Mouse (Mus musculus) ovary, postnatal 36 days (tissue): ENCODE results near the gene Pqlc2.

Source experiments
- DNase-seq: peaks from one replicate; pipeline ENCODE4 v3.0.0; 2022; ENCODE audit warnings: low spot score, mixed read lengths

Pqlc2 gene

GRCm38 (mm10) chr4:139265783-139266499 lies 44.6 kb downstream of the Pqlc2 start:
- no peak for DNase-seq

GRCm38 (mm10) chr4:139262981-139263380 lies 47.5 kb downstream of the Pqlc2 start:
- no peak for DNase-seq

GRCm38 (mm10) chr4:139259302-139259871 lies 51.1 kb downstream of the Pqlc2 start:
- no peak for DNase-seq

- no peak for DNase-seq
Observed at GRCm38 (mm10) chr4:139258621-139259301, 51.7 kb downstream of the Pqlc2 start.

- DNase-seq: no peak
Observed at GRCm38 (mm10) chr4:139256708-139257107, 53.8 kb downstream of the Pqlc2 start.

GRCm38 (mm10) chr4:139256146-139256545 lies 54.4 kb downstream of the Pqlc2 start:
- no peak for DNase-seq

- DNase-seq: no peak
Observed at GRCm38 (mm10) chr4:139253206-139253605, 57.3 kb downstream of the Pqlc2 start.

GRCm38 (mm10) chr4:139252051-139252760 lies 58.3 kb downstream of the Pqlc2 start:
- DNase-seq: peak; percentile 82

GRCm38 (mm10) chr4:139250886-139251285 lies 59.6 kb downstream of the Pqlc2 start:
- peak; percentile 38 for DNase-seq

GRCm38 (mm10) chr4:139250043-139250442 lies 60.5 kb downstream of the Pqlc2 start:
- no peak for DNase-seq

GRCm38 (mm10) chr4:139248736-139249135 lies 61.8 kb downstream of the Pqlc2 start:
- DNase-seq: no peak

GRCm38 (mm10) chr4:139247966-139248365 lies 62.5 kb downstream of the Pqlc2 start:
- DNase-seq: no peak

- DNase-seq: no peak
Observed at GRCm38 (mm10) chr4:139246130-139246877, 64.2 kb downstream of the Pqlc2 start.

GRCm38 (mm10) chr4:139245534-139245933 lies 65.0 kb downstream of the Pqlc2 start:
- DNase-seq: no peak

GRCm38 (mm10) chr4:139244766-139245165 lies 65.7 kb downstream of the Pqlc2 start:
- no peak for DNase-seq

GRCm38 (mm10) chr4:139244176-139244575 lies 66.3 kb downstream of the Pqlc2 start:
- no peak for DNase-seq
